Mouse (Mus musculus) gastrocnemius, postnatal 36 days (tissue): ENCODE results near the gene Mn1. TPM values are rescaled to one million over a fixed set of nuclear protein-coding genes. Genes with fewer than 3 reads are reported as not detected.

Experiments
- DNase-seq, 2 experiments: peaks; one replicate each; pipeline ENCODE4 v3.0.0; 2022
- intact Hi-C: fragments of 180-260 bp; cut with DNase I; formaldehyde crosslinking; loops from one replicate; pipeline ENCODE4 v1.15.1; 2025
- total RNA-seq, 2 experiments: library from RNA; stranded (reverse); gene quantifications; 2 replicates each; pipeline ENCODE4 v1.2.3; 2021

The Mn1 gene
- total RNA-seq, 2 experiments from 2014 or later: 54.9 to 67.2 TPM

DNA sequence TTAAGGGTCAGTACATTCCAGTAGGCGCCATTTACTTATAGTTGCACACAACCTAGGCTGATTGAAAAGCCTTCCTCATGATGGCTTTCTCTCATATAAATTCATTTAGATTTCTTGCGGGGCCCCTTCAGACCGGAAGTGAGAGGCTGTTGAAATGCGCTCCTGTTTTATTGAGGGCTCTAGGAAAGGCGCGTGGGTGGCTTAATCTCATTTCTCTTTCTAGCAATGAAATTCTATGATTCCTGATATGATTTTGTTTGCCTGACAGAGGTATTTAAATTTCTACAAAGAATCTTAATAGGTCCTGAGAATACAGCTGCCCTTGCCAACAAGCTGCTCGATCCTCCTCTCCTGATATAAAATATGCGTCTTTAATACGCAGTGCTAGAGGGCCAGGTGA, 8.7 kb downstream of the Mn1 start:
- intact Hi-C loops: no loop called here
- DNase-seq: no peak

DNA sequence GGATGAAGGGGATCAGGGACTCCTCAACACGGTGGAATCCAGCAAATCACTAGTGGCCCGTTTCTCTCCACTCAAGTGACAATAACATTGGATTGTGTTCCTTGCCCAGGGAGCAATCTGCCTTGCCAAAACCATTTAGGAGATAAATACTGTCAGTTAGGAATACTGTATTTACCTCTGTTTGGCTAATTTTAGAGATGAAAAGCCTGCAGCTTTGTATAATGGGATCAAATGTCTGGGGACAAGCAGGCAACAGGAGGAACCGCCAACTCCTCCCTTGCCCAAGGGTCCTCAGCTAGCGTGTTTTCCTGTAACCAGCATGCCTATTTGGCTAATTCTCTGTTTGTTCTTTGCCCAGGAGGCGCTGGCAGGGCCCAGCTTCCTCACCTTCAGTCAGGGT, 9.1 kb downstream of the Mn1 start:
- DNase-seq: no peak
- intact Hi-C loops: no loop called here

DNA sequence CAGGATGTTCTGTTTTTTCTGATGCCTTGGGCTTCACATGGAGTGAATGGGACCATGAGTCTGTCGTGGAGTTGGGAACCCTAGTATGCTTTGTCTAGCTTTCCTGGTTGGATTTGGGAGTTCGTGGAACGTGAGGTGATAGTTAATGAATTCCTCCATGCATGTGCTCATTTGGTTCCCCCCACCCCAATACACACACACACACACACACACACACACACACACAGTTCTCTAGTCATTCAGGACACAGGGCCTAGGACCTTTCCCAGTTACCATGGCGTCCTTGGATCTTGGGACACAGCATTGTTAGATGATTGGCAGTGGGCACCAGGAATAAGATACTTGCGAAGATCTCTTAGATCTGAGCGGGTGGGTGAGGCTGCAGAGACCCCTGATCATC, 11.7 kb downstream of the Mn1 start:
- intact Hi-C loops: no loop called here
- DNase-seq: no peak

- no peak for DNase-seq
- intact Hi-C loops: no loop called here
These were observed 12.6 kb downstream of the Mn1 start for GRCm38 (mm10) chr5:111429726-111430125.

DNA sequence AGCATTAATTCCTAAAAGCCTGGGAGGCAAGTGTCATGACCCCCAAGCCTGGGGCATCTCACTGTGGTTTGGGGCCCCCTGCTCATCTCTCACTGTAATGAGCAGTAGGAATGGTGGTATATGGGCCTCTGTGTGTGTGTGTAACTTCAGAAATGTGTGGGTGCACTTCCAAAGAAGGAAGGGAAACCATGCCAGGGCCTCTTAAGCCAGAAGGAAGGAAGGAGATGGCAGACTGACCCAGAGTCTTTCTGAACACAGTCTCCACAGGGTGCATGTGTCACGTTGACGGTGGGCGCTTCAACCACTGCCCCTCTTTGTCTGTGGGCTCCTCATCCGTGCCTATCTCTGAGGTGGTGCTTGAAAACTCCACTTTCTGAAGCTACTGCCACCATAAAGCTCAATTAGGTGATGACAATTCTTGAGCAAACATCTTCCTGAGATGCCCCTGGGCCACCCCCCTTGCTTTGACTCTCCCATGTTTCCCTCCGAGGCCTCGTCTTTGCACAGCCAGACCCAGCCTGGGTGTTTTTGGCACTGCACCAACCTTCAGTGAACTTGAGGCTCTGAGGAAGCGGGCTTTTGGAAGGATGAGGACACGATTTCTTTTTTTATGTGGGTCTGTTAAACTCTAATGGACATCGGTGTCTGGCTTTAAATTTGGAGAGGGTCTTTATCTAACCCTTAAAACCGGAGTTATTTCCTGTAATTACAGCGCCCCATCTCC, 14.0 kb downstream of the Mn1 start:
- intact Hi-C loops: no loop called here
- DNase-seq: no peak

DNA sequence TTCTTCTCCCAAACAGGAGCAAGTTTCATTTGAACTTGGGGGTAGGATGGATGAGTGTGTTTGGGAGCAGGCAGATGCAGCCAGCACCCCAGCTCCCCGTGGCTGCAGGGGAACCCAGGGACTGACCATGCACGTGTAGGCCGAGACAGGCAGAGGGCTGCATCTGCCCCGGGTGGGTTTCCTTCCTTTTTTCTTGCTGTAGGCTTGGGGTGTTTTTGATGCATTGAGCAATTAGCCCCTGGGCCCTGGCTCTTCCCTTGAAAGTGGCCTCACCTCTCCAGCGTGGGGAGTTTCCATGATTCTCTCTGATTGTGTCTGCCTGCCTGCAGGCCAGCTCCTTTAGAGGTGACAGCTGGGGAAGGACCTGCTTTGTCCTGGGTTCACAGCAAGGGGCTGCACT, 15.7 kb downstream of the Mn1 start:
- no peak for DNase-seq
- intact Hi-C loops: no loop called here

DNA sequence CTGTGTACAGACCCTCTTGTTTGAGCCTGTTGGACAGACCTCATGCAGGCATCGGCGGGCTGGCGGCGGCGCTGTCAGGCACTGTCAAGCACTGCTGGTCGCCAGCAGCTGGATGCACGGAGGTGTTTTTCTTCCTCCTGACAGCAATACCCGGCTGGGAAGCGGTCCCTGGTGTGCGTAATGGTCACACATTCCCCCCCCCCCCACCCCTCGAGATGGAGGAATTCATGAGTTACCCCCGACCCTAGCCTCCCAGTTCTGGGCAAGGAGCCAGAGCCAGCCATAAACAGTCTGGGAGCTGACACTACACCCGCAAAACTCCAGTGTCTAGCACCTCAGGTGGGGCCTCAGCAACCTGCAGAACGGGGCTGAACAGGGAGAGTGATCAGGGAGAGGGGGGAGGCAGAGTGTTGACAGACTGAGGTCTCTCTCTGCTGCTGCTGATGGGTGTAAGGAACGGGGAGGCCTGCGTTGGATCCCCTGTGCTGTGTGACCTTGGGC, 17.2 kb downstream of the Mn1 start:
- intact Hi-C loops: no loop called here
- no peak for DNase-seq

DNA sequence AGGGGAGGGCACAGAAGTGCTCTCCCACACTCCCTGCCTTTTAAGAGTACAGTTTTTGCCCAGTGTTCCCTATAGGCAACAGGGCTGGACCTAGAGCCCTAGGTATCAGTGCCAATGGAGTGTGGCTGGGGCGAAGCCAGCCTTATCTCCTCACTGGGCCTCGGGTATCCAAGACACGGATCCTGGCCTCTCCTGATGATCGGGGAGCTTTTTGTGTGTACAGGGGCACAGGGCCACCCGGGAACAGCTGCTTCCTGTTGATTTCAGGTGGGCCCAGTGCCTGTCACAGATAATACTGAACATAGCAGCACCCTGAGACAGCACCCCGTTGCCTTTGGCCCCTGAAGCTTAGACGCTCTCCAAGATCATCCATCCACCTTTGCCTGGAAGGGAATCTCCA, 19.1 kb downstream of the Mn1 start:
- no peak for DNase-seq
- intact Hi-C loops: no loop called here

DNA sequence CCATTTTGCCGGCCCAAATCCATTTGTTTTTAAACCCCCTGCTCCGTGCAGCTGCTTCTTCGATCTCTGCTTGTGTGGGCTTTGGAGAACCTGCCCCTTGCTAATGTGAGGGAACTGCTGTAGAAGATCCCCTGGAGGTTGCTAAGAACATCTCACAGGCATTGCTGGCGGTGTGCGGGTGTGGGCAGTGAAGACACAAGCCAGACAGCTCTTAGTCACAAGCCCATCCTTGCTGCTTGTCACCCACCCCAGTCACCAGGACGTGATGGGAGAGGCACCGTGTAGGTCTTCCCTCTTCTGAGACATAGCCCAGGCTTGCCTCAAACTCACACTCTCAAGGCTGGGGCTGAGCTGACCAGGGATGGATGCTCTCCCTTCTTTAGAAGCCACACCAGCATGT, 20.0 kb downstream of the Mn1 start:
- no peak for DNase-seq
- intact Hi-C loops: no loop called here

- DNase-seq: no peak
- intact Hi-C loops: no loop called here
These were observed 21.2 kb downstream of the Mn1 start for GRCm38 (mm10) chr5:111438336-111438735.

DNA sequence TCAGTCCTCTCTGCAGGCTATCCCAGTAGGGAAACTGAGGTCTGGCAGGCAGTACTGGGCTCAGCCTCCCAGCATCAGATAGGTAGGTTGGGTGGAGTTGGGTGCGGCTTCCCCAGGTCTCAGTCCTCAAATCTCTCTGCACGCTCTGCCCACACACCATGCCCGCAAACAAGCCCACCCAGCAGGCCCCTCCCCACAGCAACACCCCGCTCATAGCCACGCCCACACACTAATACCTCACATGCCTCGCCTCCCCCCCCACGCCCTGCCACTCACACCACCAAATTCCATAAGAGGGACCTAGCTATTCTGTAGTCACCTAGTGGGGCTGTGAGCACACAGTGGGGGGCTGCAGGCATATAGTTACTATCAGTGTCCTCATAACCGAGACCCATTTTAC, 21.7 kb downstream of the Mn1 start:
- intact Hi-C loops: no loop called here
- DNase-seq: no peak

DNA sequence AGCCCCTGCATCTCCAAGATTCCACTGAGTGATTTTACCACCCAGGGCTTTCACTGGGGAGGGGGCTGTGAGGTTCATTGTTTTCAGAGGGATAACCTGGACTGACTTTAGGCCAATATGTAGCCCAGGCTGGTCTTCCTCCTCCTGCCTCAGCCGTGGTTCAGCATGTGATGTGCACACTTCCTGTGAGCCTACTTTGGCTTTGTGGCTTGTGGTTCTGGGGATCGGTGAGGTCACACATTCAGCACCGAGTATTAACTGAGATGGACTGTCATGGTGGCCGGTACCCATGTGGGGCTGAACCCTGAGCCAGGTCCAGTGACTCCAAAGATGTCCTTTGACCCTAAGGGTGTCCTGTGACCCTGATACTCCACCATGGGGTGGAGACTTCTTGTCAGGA, 23.1 kb downstream of the Mn1 start:
- intact Hi-C loops: no loop called here
- DNase-seq: no peak

DNA sequence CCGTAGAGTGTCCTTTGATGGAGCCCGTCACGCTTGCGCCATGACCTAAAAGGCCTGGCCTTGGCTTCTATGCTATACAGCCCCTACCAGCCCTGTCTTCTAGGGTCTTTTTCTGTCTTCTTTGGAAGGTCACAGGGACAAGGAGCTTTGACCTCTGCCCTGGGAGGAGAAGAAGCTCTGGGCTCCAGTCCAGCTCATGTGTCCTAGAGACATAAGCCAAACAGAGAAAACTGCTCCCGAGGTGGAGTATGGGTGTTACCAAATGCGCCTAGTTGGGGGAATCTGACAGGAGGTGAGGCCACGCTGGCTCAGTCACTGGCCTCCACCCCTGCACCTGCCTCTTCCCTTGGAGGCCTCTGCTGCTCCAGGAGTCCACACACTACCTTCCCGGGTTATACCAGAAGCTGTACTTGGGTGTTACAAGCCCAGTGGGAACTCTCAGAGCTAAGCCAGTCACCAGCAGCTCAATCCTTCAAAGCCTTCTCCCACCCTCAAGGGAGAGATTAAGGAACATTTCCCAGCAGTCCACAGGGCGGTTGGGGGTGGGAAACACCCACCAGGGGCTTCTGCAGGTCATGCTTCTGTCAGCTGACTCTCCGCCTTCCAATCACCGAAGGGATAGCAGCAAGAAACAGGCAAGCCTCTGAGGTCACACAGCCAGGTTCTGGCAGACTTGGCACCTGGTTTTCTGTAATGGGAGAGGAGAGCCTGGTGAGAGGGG, 25.1 kb downstream of the Mn1 start:
- DNase-seq: no peak

DNA sequence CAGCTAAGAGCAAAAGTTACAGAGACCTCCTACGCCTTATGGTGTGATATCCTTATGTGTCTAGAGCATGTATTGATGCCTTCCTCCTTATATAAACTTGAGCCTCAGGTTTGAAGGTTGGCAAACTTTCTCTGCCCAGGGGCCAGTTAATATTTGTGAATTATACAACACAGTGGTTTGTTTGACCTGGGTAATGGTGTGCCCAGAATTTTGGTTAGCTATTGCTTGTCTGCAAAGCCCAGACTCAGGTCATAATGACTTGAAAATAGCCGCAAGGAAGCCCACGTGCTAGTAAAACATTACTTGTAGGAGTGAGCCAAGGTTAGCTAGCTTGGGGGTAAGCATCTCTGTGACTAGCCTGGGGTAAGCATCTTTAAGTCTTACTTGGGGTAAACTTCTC, 26.5 kb downstream of the Mn1 start:
- no peak for DNase-seq
- intact Hi-C loops: no loop called here

More for the DNA sequence above, 25.1 kb downstream of the Mn1 start:
- intact Hi-C loops: no loop called here

- DNase-seq: no peak
- intact Hi-C loops: no loop called here
These were observed 27.2 kb downstream of the Mn1 start for GRCm38 (mm10) chr5:111444361-111444760.

DNA sequence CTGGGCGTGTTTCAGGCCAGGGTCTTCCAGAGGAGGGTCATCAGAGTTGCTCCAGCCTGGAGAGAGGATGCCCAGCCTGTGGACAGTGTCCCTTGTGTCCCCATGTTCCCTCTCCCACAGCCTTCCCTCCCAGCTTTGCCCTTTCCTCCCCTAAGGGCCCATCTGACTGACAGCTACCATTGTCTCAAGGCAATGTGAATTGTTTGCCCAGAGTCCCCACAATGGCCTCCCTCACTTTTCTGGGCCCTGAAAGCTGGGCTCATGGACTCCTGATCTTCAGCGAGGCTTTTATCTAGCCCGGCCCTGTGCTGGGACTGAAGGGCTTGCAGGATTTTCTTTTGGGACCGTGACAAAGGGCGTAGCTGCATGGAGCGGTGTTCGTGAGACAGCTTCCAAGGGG, 29.5 kb downstream of the Mn1 start:
- intact Hi-C loops: no loop called here

DNA sequence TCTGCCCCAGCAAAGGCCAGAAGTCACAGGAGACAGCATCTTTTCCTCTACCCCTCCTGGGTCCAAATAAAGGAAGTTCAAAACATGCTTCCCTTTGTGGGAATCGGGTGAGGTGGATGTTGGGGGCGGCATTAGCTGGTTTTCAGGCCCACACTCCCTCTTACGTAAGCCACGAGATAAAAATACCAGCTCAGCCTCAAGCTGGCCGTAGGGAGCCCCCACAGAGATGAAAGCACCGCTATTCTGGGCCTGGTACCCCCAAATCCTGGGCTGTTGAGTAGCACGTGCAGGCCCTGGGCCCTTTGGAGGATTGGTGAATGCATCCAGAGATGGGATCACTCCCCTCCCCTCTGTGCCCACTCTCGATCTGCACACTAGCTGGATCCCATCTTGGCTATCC, 32.5 kb downstream of the Mn1 start:
- no peak for DNase-seq
- intact Hi-C loops: no loop called here

More for the DNA sequence above, 29.5 kb downstream of the Mn1 start:
- DNase-seq: no peak

DNA sequence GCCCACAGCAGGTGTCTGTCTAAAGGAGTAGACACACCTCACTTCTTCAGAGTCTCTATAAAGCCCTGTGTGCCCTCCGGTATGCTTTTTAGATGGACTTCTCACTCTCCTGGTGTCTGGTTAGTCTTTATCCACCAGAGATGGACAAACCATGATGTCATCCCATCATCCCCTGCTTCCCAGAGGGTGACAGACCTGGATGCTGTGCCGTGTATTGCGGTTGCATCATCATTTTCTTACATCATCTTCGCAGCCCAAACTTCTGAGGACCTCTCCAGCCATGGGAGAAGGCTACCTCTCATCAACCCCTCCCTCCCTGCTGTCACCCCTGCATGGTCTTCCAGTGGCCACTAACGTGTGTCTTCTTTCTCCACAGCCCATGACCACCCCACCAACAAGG, 37.1 kb downstream of the Mn1 start:
- DNase-seq: no peak
- intact Hi-C loops: no loop called here

GRCm38 (mm10) chr5:111454876-111455275, 37.7 kb downstream of the Mn1 start:
- intact Hi-C loops: no loop called here
- DNase-seq: no peak

DNA sequence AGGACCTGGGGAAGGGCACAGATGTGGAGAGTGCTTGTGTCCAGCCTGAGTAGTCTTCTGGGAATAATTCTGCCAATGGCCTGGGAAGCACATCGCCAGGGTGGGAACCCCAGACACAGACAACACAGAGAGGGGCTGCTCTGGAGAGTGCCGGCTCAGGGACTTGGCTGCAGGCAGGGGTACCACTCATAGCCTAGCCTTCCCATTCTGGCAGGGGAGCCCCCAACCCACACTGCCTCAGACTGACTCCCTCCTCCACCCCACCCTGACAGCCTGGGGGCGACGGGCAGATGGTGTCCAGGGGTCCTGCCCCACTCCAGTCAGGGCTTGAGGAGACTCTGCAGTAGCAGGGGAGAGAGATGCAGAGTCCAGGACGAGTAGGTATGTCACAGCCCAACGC, 41.5 kb downstream of the Mn1 start:
- DNase-seq: no peak
- intact Hi-C loops: no loop called here

GRCm38 (mm10) chr5:111465811-111466299, 48.7 kb downstream of the Mn1 start:
- DNase-seq: peak in 1 of 2 experiments; percentile 52
- intact Hi-C loops: no loop called here

- no peak for DNase-seq
- intact Hi-C loops: no loop called here
These were observed 49.3 kb downstream of the Mn1 start for GRCm38 (mm10) chr5:111466429-111466828.
